ENCODE assay signal across 25 mouse cellular contexts in genomic region chr1:187771067-187771466, GRCm38 (mm10).
DNase-seq lines count a peak whose midpoint lies in the region; ATAC-seq and TF ChIP-seq lines count a peak whose summit lies in the region.
"Had no signal": no experiment of that assay in that cellular context is flagged by ENCODE, and none has a peak within 500 bp of the region (broad histone marks: within the 10 kb centered on the region; RNA-seq: fewer than 3 reads in every experiment).

No protein-coding gene starts in this region.

- no peaks in the 10 kb centered on the region for H3K36me3 ChIP-seq in kidney, postnatal 0 days (ENCODE audit: insufficient read depth, low read length)
- H3K36me3 ChIP-seq in lung, postnatal 0 days (ENCODE audit: insufficient read depth, low read length) = no peaks in the 10 kb centered on the region
- H3K36me3 ChIP-seq: hindbrain, embryonic 13.5 days; limb, embryonic 10.5 days; limb, embryonic 15.5 days; neural tube, embryonic 15.5 days had no signal

- H3K4me2 ChIP-seq in kidney, postnatal 0 days (ENCODE audit: low read length) = no peak overlapping the region
- no peak overlapping the region for H3K4me2 ChIP-seq in lung, postnatal 0 days (replicated peaks; ENCODE audit: low read depth, low read length)
- H3K4me2 ChIP-seq: forebrain, embryonic 13.5 days; heart, embryonic 11.5 days; hindbrain, embryonic 13.5 days; limb, embryonic 15.5 days; neural tube, embryonic 15.5 days had no signal

- intact Hi-C loops in heart, postnatal 36 days (cut with DNase I) = no loop called here

- 0 out of 2 replicates have a peak, but pooled peaks cover 3% of the 10 kb centered on the region for H3K4me1 ChIP-seq in kidney, postnatal 0 days (replicated peaks; ENCODE audit: insufficient read depth, low read length)
- no peaks in the 10 kb centered on the region for H3K4me1 ChIP-seq in lung, postnatal 0 days (ENCODE audit: insufficient read depth, low read depth, low read length)
- H3K4me1 ChIP-seq: forebrain, embryonic 13.5 days; hindbrain, embryonic 13.5 days; limb, embryonic 15.5 days; neural tube, embryonic 15.5 days had no signal

- no peaks in the 10 kb centered on the region for H3K27me3 ChIP-seq in kidney, postnatal 0 days (ENCODE audit: insufficient read depth, low read length)
- no peaks in the 10 kb centered on the region for H3K27me3 ChIP-seq in lung, postnatal 0 days (replicated peaks; ENCODE audit: insufficient read depth, low read length)
- H3K27me3 ChIP-seq: forebrain, embryonic 13.5 days; limb, embryonic 15.5 days; neural tube, embryonic 15.5 days had no signal

- H3K9me3 ChIP-seq in kidney, postnatal 0 days (replicated peaks; ENCODE audit: low read length) = no peaks in the 10 kb centered on the region
- H3K9me3 ChIP-seq in lung, postnatal 0 days (ENCODE audit: low read length) = no peaks in the 10 kb centered on the region
- H3K9me3 ChIP-seq: forebrain, embryonic 13.5 days; hindbrain, embryonic 13.5 days; limb, embryonic 10.5 days; limb, embryonic 15.5 days; neural tube, embryonic 15.5 days had no signal

- no peak for TF ChIP-seq EP300 in lung, postnatal 0 days (IDR thresholded peaks at IDR 0.05)

- no peak overlapping the region for H3K27ac ChIP-seq in kidney, postnatal 0 days
- H3K27ac ChIP-seq in lung, postnatal 0 days (ENCODE audit: low read length) = no peak overlapping the region
- H3K27ac ChIP-seq: forebrain, embryonic 13.5 days; hindbrain, embryonic 13.5 days; limb, embryonic 10.5 days; limb, embryonic 15.5 days; macrophage; neural tube, embryonic 15.5 days had no signal

- no peak overlapping the region for H3K4me3 ChIP-seq in kidney, postnatal 0 days (replicated peaks; ENCODE audit: low read depth, low read length)
- no peak overlapping the region for H3K4me3 ChIP-seq in lung, postnatal 0 days (ENCODE audit: low read depth, low read length)
- H3K4me3 ChIP-seq: forebrain, embryonic 13.5 days; hindbrain, embryonic 13.5 days; limb, embryonic 10.5 days; limb, embryonic 15.5 days; neural tube, embryonic 15.5 days had no signal

- TF ChIP-seq CTCF in kidney, postnatal 0 days (IDR thresholded peaks at IDR 0.05; ENCODE audit: low read depth) = peak; percentile 44; the same call in 1 of the 2 replicates
- TF ChIP-seq CTCF in lung, postnatal 0 days (IDR thresholded peaks at IDR 0.05) = peak; percentile 33

- DNase-seq in heart, adult 11 months = peak; percentile 18
- no peak for DNase-seq in heart, postnatal 36 days
- DNase-seq in kidney, postnatal 0 days (ENCODE audit: low spot score) = no peak
- DNase-seq in kidney, postnatal 14 days = no peak
- no peak for DNase-seq in lung, postnatal 0 days (ENCODE audit: low spot score)
- DNase-seq in lung, postnatal 10 days = no peak
- DNase-seq in cerebellum, adult 18-20 months = no peak
- DNase-seq: adrenal gland, adult 2 months; adrenal gland, postnatal 36 days; cerebellum, adult 9-10 months; cerebellum, postnatal 36 days; heart, postnatal 4 days; kidney, adult 8-10 months; kidney, postnatal 25 days; midbrain, embryonic 14.5 days; retina, postnatal 1 day; right cerebral cortex, postnatal 14 days had no signal

- WGBS in kidney, postnatal 0 days = 56% methylated on average over 4 of the region's 4 CpGs
- WGBS in lung, postnatal 0 days = 63% methylated on average over 4 of the region's 4 CpGs

- no peak overlapping the region for H3K9ac ChIP-seq in kidney, postnatal 0 days (ENCODE audit: low read depth, low read length)
- no peak overlapping the region for H3K9ac ChIP-seq in lung, postnatal 0 days (replicated peaks; ENCODE audit: low read depth)
- H3K9ac ChIP-seq: forebrain, embryonic 13.5 days; hindbrain, embryonic 13.5 days; limb, embryonic 15.5 days; neural tube, embryonic 15.5 days had no signal

- no peak for ATAC-seq in kidney, postnatal 0 days (replicated peaks; ENCODE audit: low FRiP score, low read depth)
- ATAC-seq in lung, postnatal 0 days = no peak
- ATAC-seq: forebrain, embryonic 13.5 days; inflammation-experienced regulatory T-cells, adult 6 months had no signal
